Mouse (Mus musculus): ENCODE measurements around the gene Ly6g6e. TPM values are rescaled to one million over a fixed set of nuclear protein-coding genes. Genes with fewer than 3 reads are reported as not detected.

The Ly6g6e gene
- polyA plus RNA-seq, 1 experiment from 2014 or later = 0.19 TPM

DNA sequence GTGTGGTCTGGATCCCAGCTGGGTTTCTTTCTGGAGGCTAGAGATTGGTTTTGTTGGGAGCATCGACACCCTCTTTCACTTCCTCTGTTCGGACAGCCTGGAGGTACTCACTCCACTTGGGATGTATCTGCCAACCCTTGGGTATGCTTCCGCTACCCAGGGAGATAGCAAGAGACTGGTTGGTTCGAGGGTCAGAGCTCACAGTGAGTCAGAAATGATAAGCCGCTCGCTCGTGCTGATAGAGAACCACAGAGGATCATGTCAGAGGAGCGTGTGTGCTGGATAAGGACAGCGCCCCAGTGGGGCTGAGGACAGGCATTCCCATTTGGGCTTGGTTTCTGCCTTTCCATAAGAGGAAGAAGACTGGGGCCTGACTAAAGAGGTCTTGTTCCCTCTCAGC lies 3.1 kb downstream of the Ly6g6e start:
- peak overlapping the region; percentile 51 for H3K4me2 ChIP-seq (ENCODE audit: low read depth, low read length)
- ATAC-seq = peak; percentile 85
- H3K27me3 ChIP-seq (ENCODE audit: insufficient read depth, low read length) = 0 out of 2 replicates have a peak, but pooled peaks cover 4% of the 10 kb centered on the region
- no peaks in the 10 kb centered on the region for H3K36me3 ChIP-seq (replicated peaks; ENCODE audit: insufficient read depth, low read length)
- TF ChIP-seq CTCF (IDR thresholded peaks at IDR 0.05; ENCODE audit: low read depth) (peak; percentile 57), EP300 (IDR thresholded peaks at IDR 0.05; ENCODE audit: low read depth) (peak; percentile 88)
- H3K4me1 ChIP-seq (ENCODE audit: insufficient read depth) = peaks cover 14% of the 10 kb centered on the region
- no peaks in the 10 kb centered on the region for H3K9me3 ChIP-seq (ENCODE audit: low read length)
- H3K27ac ChIP-seq (ENCODE audit: low read depth) = peak overlapping the region; percentile 50
- H3K4me3 ChIP-seq (ENCODE audit: low read depth, low read length) = peak overlapping the region; percentile 17; the same call in 1 of the 2 replicates
- H3K9ac ChIP-seq (replicated peaks) = peak overlapping the region; percentile 33; the same call in 1 of the 2 replicates
- peak; percentile 54 for DNase-seq
- 28% methylated on average over 9 of the region's 9 CpGs for WGBS (ENCODE audit: insufficient replicate concordance)

DNA sequence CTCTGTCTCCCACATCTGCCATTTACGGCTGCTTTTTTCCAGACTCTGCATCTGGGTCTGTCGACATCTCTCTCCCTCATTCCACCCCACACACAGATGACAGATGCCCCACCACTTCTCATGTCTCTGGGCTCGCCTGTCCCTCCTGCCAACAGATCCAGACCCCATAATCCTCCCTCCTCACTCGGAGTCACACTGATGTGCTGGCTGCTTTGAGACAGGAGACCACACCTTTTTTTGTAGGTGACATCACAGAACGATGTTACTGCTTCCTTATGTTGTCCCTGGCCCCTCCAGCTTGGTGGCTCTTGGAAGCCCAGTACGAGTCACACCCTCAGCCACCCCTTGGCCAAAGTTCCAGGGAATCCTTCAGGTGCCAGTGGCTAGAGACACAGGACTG lies 3.5 kb downstream of the Ly6g6e start:
- ATAC-seq = peak; percentile 48
- DNase-seq = no peak
- peak overlapping the region; percentile 33; the same call in 1 of the 2 replicates for H3K9ac ChIP-seq (replicated peaks)
- peaks cover 14% of the 10 kb centered on the region for H3K4me1 ChIP-seq (ENCODE audit: insufficient read depth)
- WGBS (ENCODE audit: insufficient replicate concordance) = 32% methylated on average over 6 of the region's 6 CpGs
- TF ChIP-seq CTCF (IDR thresholded peaks at IDR 0.05; ENCODE audit: low read depth) (no peak), EP300 (IDR thresholded peaks at IDR 0.05; ENCODE audit: low read depth) (no peak)
- peak overlapping the region; percentile 50 for H3K27ac ChIP-seq (ENCODE audit: low read depth)
- peak overlapping the region; percentile 17; the same call in 1 of the 2 replicates for H3K4me3 ChIP-seq (ENCODE audit: low read depth, low read length)
- H3K36me3 ChIP-seq (replicated peaks; ENCODE audit: insufficient read depth, low read length) = no peaks in the 10 kb centered on the region
- H3K27me3 ChIP-seq (ENCODE audit: insufficient read depth, low read length) = 0 out of 2 replicates have a peak, but pooled peaks cover 4% of the 10 kb centered on the region
- peak overlapping the region; percentile 51 for H3K4me2 ChIP-seq (ENCODE audit: low read depth, low read length)
- no peaks in the 10 kb centered on the region for H3K9me3 ChIP-seq (ENCODE audit: low read length)

DNA sequence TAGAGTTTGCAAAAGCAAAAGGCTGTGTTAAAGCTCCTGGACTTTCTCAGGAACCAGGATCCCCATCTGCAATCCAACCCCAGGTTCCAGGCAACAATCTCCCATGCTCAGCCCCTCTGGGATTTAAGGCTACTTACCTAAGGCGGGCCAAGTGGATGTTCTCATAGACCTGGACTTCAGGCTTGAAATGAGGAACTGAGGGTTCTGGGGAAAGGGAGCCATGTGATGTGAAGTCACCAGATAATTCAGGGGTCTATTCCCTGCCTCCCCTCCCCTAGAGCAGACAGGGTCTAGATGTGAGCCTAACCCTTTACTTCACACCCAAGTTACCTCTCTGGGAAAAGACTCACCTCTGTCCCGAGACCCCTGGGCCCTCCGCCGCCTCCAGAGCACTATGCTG lies 4.0 kb downstream of the Ly6g6e start:
- H3K4me1 ChIP-seq (ENCODE audit: insufficient read depth) = peaks cover 17% of the 10 kb centered on the region
- H3K36me3 ChIP-seq (replicated peaks; ENCODE audit: insufficient read depth, low read length) = no peaks in the 10 kb centered on the region
- DNase-seq = no peak
- no peak overlapping the region; the same call in 1 of the 2 replicates for H3K27ac ChIP-seq (ENCODE audit: low read depth)
- ATAC-seq = no peak
- WGBS (ENCODE audit: insufficient replicate concordance) = 76% methylated on average over 4 of the region's 4 CpGs
- H3K27me3 ChIP-seq (ENCODE audit: insufficient read depth, low read length) = 0 out of 2 replicates have a peak, but pooled peaks cover 4% of the 10 kb centered on the region
- no peak overlapping the region for H3K4me3 ChIP-seq (ENCODE audit: low read depth, low read length)
- H3K9me3 ChIP-seq (ENCODE audit: low read length) = no peaks in the 10 kb centered on the region
- H3K4me2 ChIP-seq (ENCODE audit: low read depth, low read length) = no peak overlapping the region; the same call in 1 of the 2 replicates
- H3K9ac ChIP-seq (replicated peaks) = 0 out of 2 replicates have a peak overlapping the region, but pooled peaks have one; percentile 33
- no peak for TF ChIP-seq CTCF (IDR thresholded peaks at IDR 0.05; ENCODE audit: low read depth)
- no peak for TF ChIP-seq EP300 (IDR thresholded peaks at IDR 0.05; ENCODE audit: low read depth)

DNA sequence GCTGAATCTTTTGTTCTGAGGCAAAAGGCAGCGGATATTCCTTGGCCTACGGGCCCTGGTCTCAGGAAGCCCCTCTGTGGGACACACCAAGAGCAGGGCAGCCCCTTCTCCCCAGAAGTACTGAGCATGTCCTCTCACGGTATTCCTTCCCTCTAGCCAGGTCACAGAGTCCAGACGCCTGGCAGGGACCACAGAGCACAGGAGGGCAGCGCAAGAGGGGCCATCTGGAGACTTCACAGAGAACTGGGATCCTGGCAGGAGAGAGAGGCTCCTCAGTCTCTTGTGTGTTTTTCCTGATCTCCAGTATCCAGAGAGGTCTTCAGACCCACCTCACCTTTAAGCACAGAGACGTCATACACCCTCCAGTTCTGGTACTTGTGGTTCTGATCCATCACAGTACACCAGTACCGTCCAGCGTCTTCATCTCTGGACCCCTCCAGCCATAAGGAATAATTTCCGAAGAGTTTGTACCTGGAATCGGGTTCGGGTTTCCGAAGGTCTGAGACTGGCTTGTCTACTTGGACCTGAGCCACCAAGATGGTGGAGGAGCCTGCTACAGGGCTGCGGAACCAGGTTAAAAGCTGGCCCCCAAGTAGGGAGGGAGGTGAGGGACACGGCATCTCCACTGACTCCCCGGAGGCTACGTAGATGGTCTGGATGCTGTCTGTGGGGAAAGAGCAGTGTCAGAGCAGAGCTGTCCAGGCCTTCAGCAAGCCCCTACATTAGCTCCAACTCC lies 6.3 kb downstream of the Ly6g6e start:
- H3K4me1 ChIP-seq (ENCODE audit: insufficient read depth) = peaks cover 18% of the 10 kb centered on the region
- no peak overlapping the region for H3K27ac ChIP-seq (ENCODE audit: low read depth)
- no peak for TF ChIP-seq CTCF (IDR thresholded peaks at IDR 0.05; ENCODE audit: low read depth)
- DNase-seq (no peak), ATAC-seq (no peak)
- no peak overlapping the region for H3K9ac ChIP-seq (replicated peaks)
- H3K36me3 ChIP-seq (replicated peaks; ENCODE audit: insufficient read depth, low read length) = no peaks in the 10 kb centered on the region
- no peak overlapping the region for H3K4me2 ChIP-seq (ENCODE audit: low read depth, low read length)
- H3K9me3 ChIP-seq (ENCODE audit: low read length) = no peaks in the 10 kb centered on the region
- H3K27me3 ChIP-seq (ENCODE audit: insufficient read depth, low read length) = no peaks in the 10 kb centered on the region
- 86% methylated on average over 16 of the region's 16 CpGs for WGBS (ENCODE audit: insufficient replicate concordance)
- H3K4me3 ChIP-seq (ENCODE audit: low read depth, low read length) = no peak overlapping the region

DNA sequence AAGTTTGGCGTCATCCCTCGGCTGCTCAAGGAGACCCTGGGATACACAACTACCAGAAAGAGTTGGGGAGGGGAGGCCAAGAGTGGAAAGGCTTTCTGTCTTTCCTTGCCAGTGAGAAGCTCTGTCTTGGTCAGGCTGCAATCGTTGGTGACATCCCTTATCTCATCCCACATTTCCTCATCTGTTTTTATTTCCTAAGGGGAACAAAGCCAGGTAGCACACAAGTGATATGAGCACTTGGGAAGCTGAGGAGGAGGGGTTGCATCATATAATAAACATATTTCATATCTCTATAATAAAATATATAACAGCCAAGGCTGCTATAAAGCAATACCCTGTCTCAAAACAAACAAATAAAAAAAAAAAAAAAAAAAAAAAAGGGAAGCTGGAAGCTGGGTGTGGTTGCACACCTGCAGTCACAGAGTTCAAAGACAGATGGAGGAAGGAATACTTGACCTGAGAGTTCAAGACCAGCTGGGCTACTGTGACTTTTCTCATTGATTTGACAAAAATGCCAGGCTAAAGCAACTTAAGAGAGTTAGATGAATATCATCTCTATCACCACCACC lies 7.3 kb downstream of the Ly6g6e start:
- 47% methylated on average over 3 of the region's 3 CpGs for WGBS (ENCODE audit: insufficient replicate concordance)
- H3K9me3 ChIP-seq (ENCODE audit: low read length) = no peaks in the 10 kb centered on the region
- TF ChIP-seq CTCF (IDR thresholded peaks at IDR 0.05; ENCODE audit: low read depth) (no peak), EP300 (IDR thresholded peaks at IDR 0.05; ENCODE audit: low read depth) (no peak)
- peaks cover 16% of the 10 kb centered on the region for H3K4me1 ChIP-seq (ENCODE audit: insufficient read depth)
- no peak overlapping the region for H3K9ac ChIP-seq (replicated peaks)
- H3K4me3 ChIP-seq (ENCODE audit: low read depth, low read length) = no peak overlapping the region
- H3K27me3 ChIP-seq (ENCODE audit: insufficient read depth, low read length) = no peaks in the 10 kb centered on the region
- no peak overlapping the region for H3K27ac ChIP-seq (ENCODE audit: low read depth)
- DNase-seq = no peak
- ATAC-seq = no peak
- H3K4me2 ChIP-seq (ENCODE audit: low read depth, low read length) = no peak overlapping the region
- H3K36me3 ChIP-seq (replicated peaks; ENCODE audit: insufficient read depth, low read length) = no peaks in the 10 kb centered on the region

DNA sequence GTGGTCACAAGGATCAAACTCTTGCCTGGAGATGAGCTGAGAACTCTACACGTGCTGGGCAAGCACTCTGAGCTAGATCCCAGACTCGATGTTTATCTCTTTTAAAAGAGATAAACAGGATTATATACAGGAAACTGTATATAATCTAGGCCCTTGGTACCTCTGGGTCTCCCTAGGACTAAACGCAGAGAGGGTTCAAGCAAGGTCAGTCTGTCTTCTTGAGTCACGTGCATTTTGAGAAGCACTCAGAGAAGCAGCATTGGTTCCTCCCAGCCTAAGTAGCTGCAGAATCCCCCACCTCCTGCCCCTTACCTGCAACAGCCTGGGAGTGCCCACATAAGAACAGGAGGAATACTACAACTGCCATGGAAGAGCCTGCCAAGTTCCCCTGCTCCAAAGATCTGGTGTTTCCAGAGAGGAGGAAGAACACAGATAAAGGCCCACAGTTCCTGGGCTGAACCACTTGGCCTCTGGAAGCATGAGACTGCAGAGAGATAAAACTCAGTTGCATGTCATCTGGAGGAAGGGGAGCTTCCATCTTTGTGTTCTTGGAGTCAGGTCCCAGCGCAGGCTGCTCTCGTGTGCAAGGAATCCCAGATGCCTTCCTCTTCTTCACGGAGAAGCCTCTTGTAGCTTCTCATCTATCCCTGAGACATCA lies 8.6 kb downstream of the Ly6g6e start, which contains the start of gene Ly6g6f:
Ly6g6f (minus strand) TSS at position 403 of the 658 bp plus-strand sequence.
- no peak within 1 kb of the TSS for H3K9ac ChIP-seq (replicated peaks)
- H3K9me3 ChIP-seq (ENCODE audit: low read length) = no peaks in the 10 kb centered on the region
- H3K4me2 ChIP-seq (ENCODE audit: low read depth, low read length) = no peak within 1 kb of the TSS
- DNase-seq = no peak
- H3K4me1 ChIP-seq (ENCODE audit: insufficient read depth) = peaks cover 12% of the 10 kb centered on the region
- no peak within 1 kb of the TSS for H3K4me3 ChIP-seq (ENCODE audit: low read depth, low read length)
- H3K36me3 ChIP-seq (replicated peaks; ENCODE audit: insufficient read depth, low read length) = no peaks in the 10 kb centered on the region
- H3K27me3 ChIP-seq (ENCODE audit: insufficient read depth, low read length) = no peaks in the 10 kb centered on the region
- TF ChIP-seq CTCF (IDR thresholded peaks at IDR 0.05; ENCODE audit: low read depth) = no peak
- no peak for TF ChIP-seq EP300 (IDR thresholded peaks at IDR 0.05; ENCODE audit: low read depth)
- ATAC-seq = no peak
- WGBS (ENCODE audit: insufficient replicate concordance) = 49% methylated on average over 7 of the region's 7 CpGs
- no peak within 1 kb of the TSS for H3K27ac ChIP-seq (ENCODE audit: low read depth)
